Mouse (Mus musculus) C2C12 (cell line): ENCODE results near the gene Snx5. TPM values are rescaled to one million over a fixed set of nuclear protein-coding genes. Genes with fewer than 3 reads are reported as not detected.

Experiments
- H3K27me3 ChIP-seq: one replicate; pipeline ENCODE4 v1.6.1; 2011; ENCODE audit not compliant: control insufficient read depth, insufficient read depth, insufficient read length
- H3K36me3 ChIP-seq: one replicate; pipeline ENCODE4 v1.6.1; 2011; ENCODE audit not compliant: control insufficient read depth, insufficient read depth
- H3K4me3 ChIP-seq: one replicate; pipeline ENCODE4 v1.5.1; 2011; ENCODE audit warnings: mild to moderate bottlenecking, control low read depth; ENCODE audit not compliant: poor library complexity, insufficient read depth, severe bottlenecking
- H3K79me2 ChIP-seq: one replicate; pipeline ENCODE4 v1.6.1; 2011; ENCODE audit not compliant: control insufficient read depth, insufficient read depth
- H3K79me3 ChIP-seq: one replicate; pipeline ENCODE4 v1.6.1; 2011; ENCODE audit warnings: low read depth, control low read depth
- H3ac ChIP-seq: one replicate; pipeline ENCODE3; 2011; ENCODE audit warnings: low read depth; ENCODE audit not compliant: control insufficient read depth, insufficient read length
- CEBPB ChIP-seq: IDR thresholded peaks from one replicate; pipeline ENCODE4 v1.6.1; 2011; ENCODE audit warnings: low read depth, mild to moderate bottlenecking, control low read depth, moderate library complexity
- CTCF ChIP-seq: IDR thresholded peaks from one replicate; pipeline ENCODE4 v1.5.1; 2011; ENCODE audit not compliant: control insufficient read depth, insufficient read depth, insufficient read length
- FOSL1 ChIP-seq: IDR thresholded peaks from one replicate; pipeline ENCODE4 v1.8.0; 2011; ENCODE audit warnings: mild to moderate bottlenecking, low read length; ENCODE audit not compliant: poor library complexity, insufficient read depth, severe bottlenecking
- MAX ChIP-seq: IDR thresholded peaks from one replicate; pipeline ENCODE4 v1.6.1; 2011; ENCODE audit warnings: mild to moderate bottlenecking, control low read depth
- MYOD1 ChIP-seq: IDR thresholded peaks from one replicate; pipeline ENCODE4 v1.6.1; 2011; ENCODE audit warnings: low read depth; ENCODE audit not compliant: control insufficient read depth, insufficient read length
- MYOG ChIP-seq: IDR thresholded peaks from one replicate; pipeline ENCODE4 v1.6.1; 2011; ENCODE audit not compliant: control insufficient read depth, insufficient read length; ENCODE audit errors: extremely low read depth
- USF1 ChIP-seq: IDR thresholded peaks from one replicate; pipeline ENCODE4 v1.6.1; 2011; ENCODE audit warnings: low read depth, mild to moderate bottlenecking, control low read depth, moderate library complexity
- polyA plus RNA-seq: library from polyadenylated mRNA; unstranded; fragments of >200 nt; fragmentation: generic; extraction: Trizol; gene quantifications from one replicate; pipeline ENCODE4 v1.2.1, GENCODE M21; 2012; ENCODE audit warnings: missing spikeins

The Snx5 gene
- polyA plus RNA-seq, 1 experiment, result 87.4 TPM

GRCm38 (mm10) chr2:144301101-144301500 lies 30.4 kb upstream of the Snx5 start:
- Histone ChIP-seq H3K36me3 (no peaks in the 10 kb centered on the region), H3K27me3 (peaks cover 4% of the 10 kb centered on the region), H3ac (no peak overlapping the region), H3K4me3 (no peak overlapping the region), H3K79me2 (no peaks in the 10 kb centered on the region), H3K79me3 (no peaks in the 10 kb centered on the region)
- TF ChIP-seq CEBPB (no peak), FOSL1 (no peak), MYOD1 (no peak), CTCF (no peak), MAX (no peak), USF1 (no peak)

- no peak overlapping the region for H3K4me3 ChIP-seq
- H3K79me3 ChIP-seq, result no peaks in the 10 kb centered on the region
- H3K36me3 ChIP-seq, result no peaks in the 10 kb centered on the region
- TF ChIP-seq CEBPB (no peak), FOSL1 (no peak), CTCF (no peak), MYOG (no peak), USF1 (no peak), MAX (no peak), MYOD1 (no peak)
- no peak overlapping the region for H3ac ChIP-seq
- no peaks in the 10 kb centered on the region for H3K79me2 ChIP-seq
- peaks cover 4% of the 10 kb centered on the region for H3K27me3 ChIP-seq
Measured at GRCm38 (mm10) chr2:144299749-144300669, 29.3 kb upstream of the Snx5 start.

- Histone ChIP-seq H3ac (no peak overlapping the region), H3K4me3 (no peak overlapping the region), H3K79me3 (no peaks in the 10 kb centered on the region), H3K27me3 (peaks cover 4% of the 10 kb centered on the region), H3K79me2 (no peaks in the 10 kb centered on the region), H3K36me3 (no peaks in the 10 kb centered on the region)
- TF ChIP-seq MAX (no peak), CEBPB (no peak), MYOD1 (no peak), USF1 (no peak), CTCF (no peak), MYOG (no peak), FOSL1 (no peak)
Measured at GRCm38 (mm10) chr2:144295145-144295735, 24.5 kb upstream of the Snx5 start.

DNA sequence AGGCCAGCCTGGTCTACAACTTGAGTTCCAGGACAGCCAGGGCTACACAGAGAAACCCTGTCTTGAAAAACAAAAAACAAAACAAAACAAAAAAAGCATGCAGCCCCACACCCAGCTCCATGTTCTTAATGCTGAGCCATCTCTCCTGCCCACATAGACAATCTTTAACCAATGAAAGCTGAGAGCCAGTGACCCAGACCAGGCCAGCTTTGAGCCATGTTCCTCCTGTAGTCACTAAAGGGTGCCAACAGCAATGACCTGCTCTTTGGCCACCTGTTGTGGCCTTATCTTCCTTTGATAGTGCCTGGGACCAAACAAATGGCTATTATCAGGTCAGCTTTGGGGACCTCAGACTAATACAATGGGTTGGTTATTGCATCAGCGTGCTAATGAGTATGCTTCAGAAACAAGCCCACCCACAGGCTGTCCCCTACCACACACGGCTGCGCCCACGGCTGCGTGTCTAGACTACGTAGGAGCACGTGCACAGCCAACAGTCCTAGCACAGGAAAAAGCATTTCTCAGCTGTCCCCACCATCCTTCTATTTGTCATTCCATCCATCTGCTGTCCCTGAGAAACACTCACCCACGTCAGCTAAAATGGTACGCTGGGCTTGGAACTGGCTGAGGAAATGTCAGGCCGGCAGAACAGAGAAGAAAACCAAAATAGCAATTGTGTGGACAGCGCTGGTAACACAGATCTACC lies 21.0 kb upstream of the Snx5 start:
- Histone ChIP-seq H3K79me2 (no peaks in the 10 kb centered on the region), H3K27me3 (peaks cover 6% of the 10 kb centered on the region), H3K4me3 (no peak overlapping the region), H3K36me3 (no peaks in the 10 kb centered on the region), H3K79me3 (no peaks in the 10 kb centered on the region), H3ac (no peak overlapping the region)
- TF ChIP-seq FOSL1 (no peak), MYOG (no peak), USF1 (no peak), MAX (no peak), CTCF (no peak), CEBPB (no peak), MYOD1 (no peak)

GRCm38 (mm10) chr2:144290321-144290720 lies 19.6 kb upstream of the Snx5 start:
- Histone ChIP-seq H3K27me3 (peaks cover 8% of the 10 kb centered on the region), H3K79me3 (no peaks in the 10 kb centered on the region), H3K79me2 (no peaks in the 10 kb centered on the region), H3K4me3 (no peak overlapping the region), H3ac (no peak overlapping the region), H3K36me3 (no peaks in the 10 kb centered on the region)
- TF ChIP-seq USF1 (no peak), MAX (no peak), FOSL1 (no peak)
